Mouse (Mus musculus) left cerebral cortex, postnatal 36 days (tissue): Measurements from ENCODE around the gene Nupl1. TPM values are rescaled to one million over a fixed set of nuclear protein-coding genes. Genes with fewer than 3 reads are reported as not detected.
A peak's percentile ranks its signal among the peaks of the same experiment; 100 is the strongest.

Experiments
- DNase-seq, 2 experiments: peaks; one replicate each; pipeline ENCODE4 v3.0.0; 2021 to 2022; ENCODE audit warnings: low spot score in 2 of 2, mixed read lengths in 1 of 2
- intact Hi-C: fragments of 180-260 bp; cut with DNase I; formaldehyde crosslinking; loops from one replicate; pipeline ENCODE4 v1.15.1; 2025
- microRNA-seq: library from miRNA; unstranded; fragments of <30 nt; microRNA quantifications from one replicate; pipeline ENCODE4 v1.2.0, GENCODE M21; 2022
- total RNA-seq, 2 experiments: library from RNA; stranded (reverse); gene quantifications; 2 replicates each; pipeline ENCODE4 v1.2.3; 2021

The Nupl1 gene
- total RNA-seq, 2 experiments from 2014 or later: 0.18 TPM; not detected in 1

DNA sequence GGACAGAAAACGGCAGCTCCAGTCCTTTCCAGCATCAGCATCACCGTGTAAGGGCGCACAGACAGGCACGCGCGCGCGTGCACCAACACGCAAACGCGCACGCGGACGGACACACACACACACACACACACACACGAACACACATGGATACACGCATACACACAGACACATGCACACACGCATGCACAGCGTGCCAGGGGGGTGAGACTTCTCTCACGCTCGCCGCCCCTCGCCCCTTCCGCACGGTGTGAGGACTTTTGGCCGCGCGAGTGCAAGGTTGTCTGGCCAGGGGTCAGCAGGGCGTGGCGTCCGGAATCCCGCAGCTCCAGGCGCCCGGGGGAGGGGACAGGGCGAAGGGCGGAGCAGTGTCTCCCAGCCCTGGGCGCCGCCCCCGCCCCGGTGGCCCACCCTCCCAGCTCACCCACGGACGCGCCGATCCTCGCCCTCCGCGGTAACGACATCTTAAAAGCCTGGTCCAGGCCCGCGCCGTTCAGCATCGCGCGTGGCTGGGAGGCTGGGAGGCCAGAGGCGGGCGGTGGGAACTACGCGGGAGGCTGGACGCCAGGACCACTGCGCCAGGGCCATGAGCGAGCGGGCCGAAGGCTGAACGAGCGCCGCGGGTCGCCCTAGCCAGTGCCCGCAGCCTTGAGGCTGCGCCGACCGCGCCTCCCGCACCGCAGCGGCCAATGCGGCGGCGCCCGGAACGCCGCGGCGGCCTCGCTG, 74.2 kb downstream of the Nupl1 start:
- intact Hi-C loops: loop anchor here (5.0 kb wide), 2 partner anchors 80 to 150 kb away; no protein-coding TSS in a partner anchor
- peak; percentile 68 to 82 for DNase-seq

DNA sequence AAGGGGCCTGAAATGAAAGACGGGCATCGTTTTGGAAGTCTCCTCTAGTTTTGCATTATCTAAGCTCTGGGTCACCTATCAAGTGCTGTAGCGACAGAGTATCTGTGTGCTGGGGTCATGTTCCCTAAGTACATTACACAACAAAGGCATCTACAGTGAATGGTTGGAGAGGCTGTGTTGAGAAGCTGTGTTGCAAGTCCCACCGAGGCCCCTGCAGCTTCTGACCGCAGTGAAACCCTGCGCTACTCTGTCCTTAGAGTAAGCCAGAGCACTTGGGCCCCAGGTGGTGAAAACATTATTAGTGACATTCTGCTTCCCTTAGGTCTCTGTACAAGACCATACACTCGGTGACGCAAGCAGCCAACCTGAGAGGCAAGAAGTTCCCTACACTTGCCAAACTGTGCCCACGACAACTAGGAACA, 74.8 kb downstream of the Nupl1 start:
- no peak for DNase-seq
- intact Hi-C loops: loop anchor here (5.0 kb wide), 2 partner anchors 79 to 149 kb away; no protein-coding TSS in a partner anchor

DNA sequence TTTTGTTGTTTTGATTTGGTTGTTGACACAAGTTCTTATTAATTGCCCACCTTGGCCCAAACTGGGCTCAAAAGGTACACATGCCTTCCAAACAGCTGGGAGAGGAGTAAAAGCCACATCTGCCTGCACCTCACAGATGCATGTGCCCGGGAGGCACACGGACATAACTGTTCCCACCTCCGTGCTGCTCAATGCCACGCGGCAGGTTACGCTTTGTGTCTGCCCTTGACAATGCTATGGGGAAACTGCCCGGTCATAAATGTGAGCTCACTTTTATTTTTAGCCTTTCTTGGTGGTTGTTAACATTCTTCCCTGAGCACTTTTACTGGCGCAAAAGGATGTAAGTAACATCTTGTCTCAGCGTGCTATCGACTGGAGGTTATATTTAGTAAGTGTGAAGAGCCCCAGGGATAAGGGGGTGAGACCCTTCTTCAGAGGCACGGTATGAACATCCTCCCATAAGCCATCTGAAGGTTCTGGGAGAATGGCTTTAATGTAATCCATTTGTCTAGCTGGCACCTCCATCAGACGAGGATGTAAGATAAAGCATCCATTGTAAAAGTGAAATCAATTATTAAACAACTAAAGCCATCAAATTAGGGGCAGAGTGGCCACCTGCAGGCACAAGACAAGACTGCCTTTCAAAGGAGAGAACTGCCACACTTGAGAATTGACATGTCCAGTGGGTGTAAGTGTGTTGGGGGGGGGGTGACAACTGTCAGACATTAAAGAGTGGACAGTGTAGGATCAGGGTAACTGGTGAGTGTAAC, 78.8 kb downstream of the Nupl1 start:
- intact Hi-C loops: no loop called here

DNA sequence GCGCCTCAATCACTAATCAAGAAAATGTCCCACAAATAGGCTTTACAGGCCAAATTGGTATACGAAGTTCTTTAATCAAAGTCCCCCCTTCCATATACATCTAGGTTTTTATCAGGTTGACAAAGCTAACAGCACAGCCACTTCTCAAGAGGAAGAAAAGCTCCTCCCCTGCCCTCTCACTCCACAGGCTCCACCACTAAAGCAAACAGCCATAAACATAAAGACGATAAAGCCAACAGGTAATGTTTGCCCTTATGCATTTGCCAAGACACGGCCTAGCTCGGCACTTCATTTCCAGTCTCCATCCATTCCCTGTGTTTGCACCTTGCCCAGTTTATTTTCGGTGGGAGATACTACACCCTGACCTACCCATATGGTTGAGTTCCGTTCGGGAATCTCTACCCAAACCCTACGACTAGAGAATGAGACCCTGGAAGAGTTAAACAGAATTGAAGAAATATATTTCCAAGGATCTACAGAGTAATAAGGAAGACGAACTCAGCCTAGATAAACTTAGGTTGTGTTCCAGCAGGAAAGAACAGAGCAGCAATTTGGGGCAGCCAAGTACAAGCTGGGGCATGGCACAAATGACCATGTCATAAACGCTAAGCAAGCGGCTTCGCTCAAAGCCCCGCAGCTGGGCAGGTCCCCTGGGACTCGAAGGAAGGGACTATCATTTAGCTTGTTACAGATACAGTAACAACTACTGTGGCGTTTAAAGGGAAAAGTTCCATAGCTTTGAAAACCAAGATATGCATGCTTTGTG, 80.2 kb downstream of the Nupl1 start:
- intact Hi-C loops: no loop called here
- no peak for DNase-seq

More for the DNA sequence above, 78.8 kb downstream of the Nupl1 start:
- DNase-seq: no peak

DNA sequence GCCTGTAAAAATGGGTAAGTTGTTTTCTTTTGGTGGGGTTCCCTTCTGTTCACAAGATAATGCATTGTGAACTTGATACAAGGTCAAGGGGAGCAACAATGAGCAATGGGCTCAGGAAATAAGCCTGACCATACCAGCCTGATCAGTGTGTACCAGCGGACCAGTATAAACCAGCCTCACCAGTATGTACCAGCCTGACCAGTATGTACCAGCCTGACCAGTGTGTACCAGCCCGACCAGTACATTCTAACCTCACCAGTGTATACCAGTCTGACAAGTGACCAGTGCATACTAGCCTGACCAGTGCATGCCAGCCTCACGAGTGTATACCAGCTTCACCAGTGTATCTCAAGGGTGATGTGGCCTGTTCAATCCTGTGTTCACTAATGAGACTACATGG, 87.9 kb downstream of the Nupl1 start:
- intact Hi-C loops: no loop called here
- no peak for DNase-seq

DNA sequence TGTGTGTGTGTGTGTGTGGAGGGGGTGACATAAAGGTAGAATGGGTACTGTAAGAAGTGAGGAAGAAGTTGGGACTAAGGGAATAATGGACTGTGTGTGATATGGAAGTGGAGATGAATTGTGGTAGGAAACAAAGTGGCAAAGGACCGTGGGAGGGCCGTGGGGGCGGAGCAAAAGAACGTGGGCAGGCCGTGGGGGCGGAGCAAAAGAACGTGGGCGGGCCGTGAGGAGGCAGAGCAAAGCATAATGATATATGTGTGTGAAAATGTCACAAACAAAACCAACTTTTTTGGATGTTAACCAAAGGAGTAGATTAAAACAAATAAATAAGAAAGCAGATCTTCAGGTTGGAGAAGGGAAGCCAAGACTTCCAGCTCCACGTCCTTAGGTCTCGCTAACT, 98.9 kb downstream of the Nupl1 start:
- DNase-seq: no peak
- intact Hi-C loops: no loop called here

DNA sequence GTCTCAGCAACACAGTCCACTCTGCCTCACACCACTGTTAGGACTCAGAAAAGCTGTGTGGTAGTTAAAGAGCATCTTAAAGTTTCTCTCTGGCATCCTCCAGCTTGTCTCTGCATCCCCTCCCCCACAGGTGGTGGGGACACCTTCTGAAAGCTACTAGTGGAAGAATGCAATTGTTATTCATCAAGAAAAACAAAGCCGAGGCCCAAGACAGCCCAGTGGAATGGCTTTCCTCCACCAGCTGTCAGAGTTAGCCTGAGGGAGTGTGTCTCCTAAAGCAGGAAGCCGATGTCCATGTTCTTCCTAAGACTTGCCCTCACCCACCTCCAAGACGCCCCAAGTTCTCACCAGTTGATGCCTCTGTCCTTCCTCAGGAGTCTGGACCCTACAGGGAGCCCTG, 102.3 kb downstream of the Nupl1 start:
- no peak for DNase-seq
- intact Hi-C loops: no loop called here

DNA sequence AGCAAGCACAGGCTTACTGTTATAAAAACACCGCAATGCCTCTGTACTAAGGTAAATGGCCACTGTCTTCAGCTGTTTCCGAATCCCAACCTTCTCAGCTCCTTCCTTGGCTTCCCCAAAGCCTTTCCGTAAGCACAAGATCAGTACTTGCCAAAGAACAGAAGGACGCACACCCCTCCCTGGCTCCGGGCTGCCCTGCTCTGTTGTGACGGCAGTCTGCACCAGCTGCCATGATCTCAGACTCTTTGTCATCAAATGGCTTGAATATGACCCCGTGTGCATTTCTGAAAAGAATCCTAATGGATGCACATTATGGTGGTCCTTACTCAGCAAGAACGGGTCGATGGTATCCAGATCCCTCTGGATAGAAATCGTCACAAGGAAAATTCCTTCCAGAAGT, 108.0 kb downstream of the Nupl1 start:
- no peak for DNase-seq
- intact Hi-C loops: no loop called here

DNA sequence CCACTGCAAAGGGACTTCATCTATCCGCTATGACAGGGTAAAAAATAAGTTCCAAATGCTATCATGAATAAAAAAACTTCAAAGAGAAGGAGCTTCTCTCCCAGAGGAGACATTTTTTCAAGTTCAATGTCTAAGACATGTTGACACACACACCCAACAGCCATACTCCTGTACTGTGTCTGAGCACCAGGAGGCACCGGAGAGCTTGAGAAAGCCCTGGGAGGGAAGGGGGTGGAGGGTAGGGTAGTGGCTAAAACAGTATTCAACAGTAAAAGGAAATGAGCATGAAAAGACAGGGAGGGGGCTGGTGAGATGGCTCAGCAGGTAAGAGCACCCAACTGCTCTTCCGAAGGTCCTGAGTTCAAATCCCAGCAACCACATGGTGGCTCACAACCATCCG, 112.9 kb downstream of the Nupl1 start:
- DNase-seq: no peak

DNA sequence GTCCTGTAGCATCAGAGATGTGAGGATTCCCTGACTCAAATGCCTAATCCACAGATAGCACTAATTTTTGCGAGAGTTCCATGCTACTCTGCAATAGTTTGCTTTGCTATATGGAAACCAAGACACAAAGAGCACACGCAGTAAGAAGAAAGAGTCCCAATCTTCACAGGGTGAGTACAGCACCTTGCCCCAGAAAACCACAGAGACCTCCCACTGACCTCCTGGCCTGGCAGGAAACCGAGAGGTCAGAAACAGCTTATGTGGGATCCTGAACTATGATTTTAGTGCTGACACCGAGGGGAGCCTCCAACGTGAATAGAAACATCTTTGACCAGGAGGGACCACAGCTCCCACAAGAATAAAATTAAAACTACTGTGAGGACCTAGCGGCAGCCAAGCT, 113.4 kb downstream of the Nupl1 start:
- no peak for DNase-seq
- intact Hi-C loops: no loop called here

More for the DNA sequence above, 112.9 kb downstream of the Nupl1 start:
- intact Hi-C loops: no loop called here

DNA sequence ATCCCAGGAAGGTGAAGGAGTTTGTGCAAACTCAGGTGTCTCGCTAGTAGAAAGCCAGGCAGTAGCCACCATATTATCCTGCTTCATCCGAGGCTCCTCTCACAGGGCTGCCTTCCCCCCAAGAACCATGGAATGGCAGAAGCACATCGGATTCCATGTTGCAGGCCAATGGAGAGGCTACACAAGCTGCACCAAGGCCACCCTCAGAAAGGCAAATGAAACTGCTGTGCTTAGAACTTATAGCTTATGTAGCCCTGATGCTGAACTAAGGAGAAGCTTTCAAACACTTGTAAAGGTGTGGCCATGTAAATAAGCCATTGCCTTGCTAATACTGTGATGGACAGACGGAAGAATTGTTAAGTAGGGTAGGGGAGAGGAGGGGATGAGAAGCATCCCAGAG, 115.4 kb downstream of the Nupl1 start:
- DNase-seq: no peak
- intact Hi-C loops: no loop called here

DNA sequence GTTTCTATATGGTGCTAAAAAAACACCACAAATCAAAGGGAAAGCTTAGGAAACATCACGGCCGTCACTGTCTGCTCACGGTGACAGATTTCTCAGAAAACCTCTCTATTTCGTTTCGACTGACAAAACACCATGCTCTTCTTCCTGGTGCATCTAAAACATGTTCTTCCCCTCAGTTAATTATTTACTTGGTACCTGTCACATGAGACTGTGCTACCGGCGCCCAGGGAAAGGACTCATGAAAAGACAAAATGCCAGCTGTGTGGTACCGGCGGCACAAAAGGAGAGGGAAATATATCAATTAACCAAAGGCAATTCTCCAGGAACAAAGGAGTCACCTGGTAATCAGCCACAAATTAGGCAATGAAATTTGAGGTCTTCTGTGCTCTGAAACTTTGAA, 116.5 kb downstream of the Nupl1 start:
- no peak for DNase-seq
- intact Hi-C loops: no loop called here

Small RNAs within 50 kb of the gene (microRNA-seq; reads per million reads assigned to microRNA genes)
- gene Mir719: not detected

Other genes starting within 250 kb of the Nupl1 start
- 10 to 100 TPM; 63.5 to 77.6 TPM for gene Atp8a2, start 54.3 kb downstream of the Nupl1 start, total RNA-seq
- gene Gm49336, start 76 bp upstream of the Nupl1 start, total RNA-seq: 10 to 100 TPM; 71.5 to 77.8 TPM
- 100 to 1,000 TPM; 110 to 112 TPM for gene Mtmr6, start 13.8 kb upstream of the Nupl1 start, total RNA-seq
- gene Amer2, start 121.8 kb upstream of the Nupl1 start, total RNA-seq: 10 to 100 TPM; 36.7 to 42.5 TPM